Mouse (Mus musculus): ENCODE data around the gene Tm4sf1. TPM values are rescaled to one million over a fixed set of nuclear protein-coding genes. Genes with fewer than 3 reads are reported as not detected.
A peak's percentile ranks its signal among the peaks of the same experiment; 100 is the strongest.

The Tm4sf1 gene
- polyA plus RNA-seq, 1 experiment from 2014 or later = 299 TPM

DNA sequence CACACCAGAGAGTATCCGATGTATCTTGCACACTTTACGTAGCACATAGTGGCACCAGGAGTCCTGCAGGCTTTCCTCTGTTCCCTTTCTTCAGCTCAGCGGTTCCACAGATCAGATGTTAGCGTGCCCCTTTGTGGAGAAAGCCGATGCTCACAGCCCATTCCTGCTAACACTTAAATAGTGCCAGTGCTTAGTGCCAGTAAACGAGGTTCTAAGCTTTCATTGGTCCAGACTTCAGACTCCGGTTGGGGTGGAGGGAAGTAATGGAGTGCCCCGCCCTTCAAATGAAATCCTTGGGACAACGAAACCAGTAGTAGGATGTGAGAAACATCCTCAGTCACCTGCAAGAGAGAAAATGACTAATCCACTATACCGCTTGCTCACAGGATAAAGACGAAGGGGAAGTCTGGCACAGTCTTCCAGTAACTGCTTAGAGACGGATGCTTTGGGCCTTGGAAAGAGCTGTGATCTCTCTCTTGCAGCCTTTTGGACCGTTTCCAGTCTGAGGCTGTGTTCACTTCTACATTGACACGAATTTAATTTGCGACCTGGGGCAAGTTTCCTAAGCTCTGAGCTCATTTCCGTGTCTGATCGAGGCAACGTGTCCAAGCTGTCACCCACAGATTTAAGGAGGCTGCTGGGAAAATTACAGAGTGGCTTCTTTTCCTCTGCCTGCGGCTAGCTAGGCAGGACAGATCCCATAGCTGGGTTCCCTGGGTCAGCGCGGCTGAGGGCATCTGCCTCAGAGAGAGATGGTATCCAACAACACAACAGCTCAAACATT, 6.9 kb downstream of the Tm4sf1 start:
- H3K9me3 ChIP-seq (replicated peaks; ENCODE audit: control insufficient read depth, low read length) = no peaks in the 10 kb centered on the region
- H3K9ac ChIP-seq (ENCODE audit: low read length) = peak overlapping the region; percentile 58
- peak; percentile 78 for ATAC-seq (replicated peaks; ENCODE audit: extremely low read depth, insufficient read depth, low FRiP score)
- no peaks in the 10 kb centered on the region for H3K36me3 ChIP-seq (ENCODE audit: control insufficient read depth, insufficient read depth)
- H3K27me3 ChIP-seq (ENCODE audit: control insufficient read depth, insufficient read depth, low read length) = no peaks in the 10 kb centered on the region
- WGBS = 47% methylated on average over 21 of the region's 21 CpGs
- peaks cover 5% of the 10 kb centered on the region; the same call in 1 of the 2 replicates for H3K4me1 ChIP-seq (ENCODE audit: control insufficient read depth, insufficient read depth, low read length)
- H3K4me3 ChIP-seq (ENCODE audit: low read length) = peak overlapping the region; percentile 44
- H3K27ac ChIP-seq (ENCODE audit: low read length) = peak overlapping the region; percentile 79
- H3K4me2 ChIP-seq (ENCODE audit: low read depth, low read length) = peak overlapping the region; percentile 50

- Histone ChIP-seq H3K4me1 (ENCODE audit: control insufficient read depth, insufficient read depth, low read length) (peaks cover 7% of the 10 kb centered on the region; the same call in 1 of the 2 replicates), H3K4me3 (ENCODE audit: low read length) (peak overlapping the region; percentile 44), H3K27ac (ENCODE audit: low read length) (peak overlapping the region; percentile 79), H3K4me2 (ENCODE audit: low read depth, low read length) (peak overlapping the region; percentile 50), H3K9me3 (replicated peaks; ENCODE audit: control insufficient read depth, low read length) (no peaks in the 10 kb centered on the region), H3K27me3 (ENCODE audit: control insufficient read depth, insufficient read depth, low read length) (no peaks in the 10 kb centered on the region), H3K9ac (ENCODE audit: low read length) (peak overlapping the region; percentile 58), H3K36me3 (ENCODE audit: control insufficient read depth, insufficient read depth) (no peaks in the 10 kb centered on the region)
- ATAC-seq (replicated peaks; ENCODE audit: extremely low read depth, insufficient read depth, low FRiP score) = no peak
- WGBS = 40% methylated on average over 4 of the region's 4 CpGs
Observed at GRCm38 (mm10) chr3:57293925-57294324, 7.9 kb downstream of the Tm4sf1 start.

GRCm38 (mm10) chr3:57292826-57293225, 9.0 kb downstream of the Tm4sf1 start:
- Histone ChIP-seq H3K27me3 (ENCODE audit: control insufficient read depth, insufficient read depth, low read length) (no peaks in the 10 kb centered on the region), H3K4me1 (ENCODE audit: control insufficient read depth, insufficient read depth, low read length) (peaks cover 10% of the 10 kb centered on the region; the same call in 1 of the 2 replicates), H3K9me3 (replicated peaks; ENCODE audit: control insufficient read depth, low read length) (no peaks in the 10 kb centered on the region), H3K4me2 (ENCODE audit: low read depth, low read length) (peak overlapping the region; percentile 44), H3K36me3 (ENCODE audit: control insufficient read depth, insufficient read depth) (no peaks in the 10 kb centered on the region), H3K9ac (ENCODE audit: low read length) (0 out of 2 replicates have a peak overlapping the region, but pooled peaks have one; percentile 14), H3K27ac (ENCODE audit: low read length) (peak overlapping the region; percentile 9; the same call in 1 of the 2 replicates), H3K4me3 (ENCODE audit: low read length) (peak overlapping the region; percentile 44)
- whole genome bisulfite sequencing = 55% methylated on average over 11 of the region's 11 CpGs
- ATAC-seq (replicated peaks; ENCODE audit: extremely low read depth, insufficient read depth, low FRiP score) = no peak

DNA sequence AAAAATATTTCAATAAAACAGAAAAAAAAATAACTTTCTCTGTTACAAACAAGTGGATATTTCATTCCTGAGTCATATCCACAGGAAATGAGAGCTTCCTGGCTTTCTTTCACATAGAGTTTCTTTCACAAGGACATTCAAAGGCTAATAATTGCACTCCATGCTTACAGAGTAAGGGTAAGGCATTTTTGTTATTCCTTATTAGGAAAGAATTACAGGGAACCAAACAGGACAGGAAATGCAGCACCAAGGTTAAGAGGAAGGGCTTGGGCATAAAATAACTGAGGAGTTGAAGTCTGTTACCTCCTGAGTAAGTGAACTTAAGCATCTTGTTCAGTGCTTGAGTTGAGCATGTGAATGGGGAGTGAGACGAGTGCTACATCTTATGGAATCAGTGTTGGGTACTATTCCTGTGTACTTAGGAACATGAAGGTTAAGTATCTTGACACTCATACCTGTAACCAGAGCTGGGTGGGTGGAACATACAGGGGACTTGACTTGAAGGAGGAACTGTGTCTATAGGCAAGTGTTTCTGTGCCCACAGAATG, 12.8 kb downstream of the Tm4sf1 start:
- no peaks in the 10 kb centered on the region for H3K36me3 ChIP-seq (ENCODE audit: control insufficient read depth, insufficient read depth)
- H3K27me3 ChIP-seq (ENCODE audit: control insufficient read depth, insufficient read depth, low read length) = no peaks in the 10 kb centered on the region
- no peaks in the 10 kb centered on the region for H3K9me3 ChIP-seq (replicated peaks; ENCODE audit: control insufficient read depth, low read length)
- H3K4me3 ChIP-seq (ENCODE audit: low read length) = no peak overlapping the region
- H3K4me2 ChIP-seq (ENCODE audit: low read depth, low read length) = no peak overlapping the region; the same call in 1 of the 2 replicates
- ATAC-seq (replicated peaks; ENCODE audit: extremely low read depth, insufficient read depth, low FRiP score) = no peak
- 59% methylated on average over 1 of the region's 1 CpGs for WGBS
- peaks cover 5% of the 10 kb centered on the region; the same call in 1 of the 2 replicates for H3K4me1 ChIP-seq (ENCODE audit: control insufficient read depth, insufficient read depth, low read length)
- peak overlapping the region; percentile 86 for H3K27ac ChIP-seq (ENCODE audit: low read length)
- H3K9ac ChIP-seq (ENCODE audit: low read length) = no peak overlapping the region

- no peaks in the 10 kb centered on the region for H3K36me3 ChIP-seq (ENCODE audit: control insufficient read depth, insufficient read depth)
- H3K4me1 ChIP-seq (ENCODE audit: control insufficient read depth, insufficient read depth, low read length) = peaks cover 5% of the 10 kb centered on the region; the same call in 1 of the 2 replicates
- H3K4me3 ChIP-seq (ENCODE audit: low read length) = no peak overlapping the region
- no peak overlapping the region for H3K9ac ChIP-seq (ENCODE audit: low read length)
- peak; percentile 45; the same call in 1 of the 2 replicates for ATAC-seq (replicated peaks; ENCODE audit: extremely low read depth, insufficient read depth, low FRiP score)
- H3K27ac ChIP-seq (ENCODE audit: low read length) = peak overlapping the region; percentile 87
- no peak overlapping the region for H3K4me2 ChIP-seq (ENCODE audit: low read depth, low read length)
- 44% methylated on average over 7 of the region's 7 CpGs for WGBS
- no peaks in the 10 kb centered on the region for H3K27me3 ChIP-seq (ENCODE audit: control insufficient read depth, insufficient read depth, low read length)
- no peaks in the 10 kb centered on the region for H3K9me3 ChIP-seq (replicated peaks; ENCODE audit: control insufficient read depth, low read length)
Observed at GRCm38 (mm10) chr3:57287854-57288720, 13.7 kb downstream of the Tm4sf1 start.

DNA sequence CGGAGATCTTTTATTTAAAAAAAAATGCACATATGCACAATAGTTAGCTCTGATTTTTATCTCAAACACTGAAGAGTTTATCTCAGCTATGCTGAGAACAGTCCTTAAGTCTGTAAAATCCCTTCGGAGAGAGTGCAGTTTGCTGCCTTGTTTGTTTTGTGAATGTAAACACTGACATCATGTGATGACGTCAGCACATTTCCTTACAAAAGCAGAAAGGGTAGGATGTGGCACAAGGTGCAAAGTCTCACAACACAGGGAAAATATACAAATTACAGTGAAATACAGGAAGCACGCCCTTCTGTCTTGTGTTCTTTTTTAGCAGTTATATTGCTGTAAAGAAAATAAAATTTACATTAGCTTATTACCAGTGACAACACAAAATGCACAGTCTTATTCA, 14.3 kb downstream of the Tm4sf1 start:
- Histone ChIP-seq H3K27ac (ENCODE audit: low read length) (peak overlapping the region; percentile 53; the same call in 1 of the 2 replicates), H3K4me1 (ENCODE audit: control insufficient read depth, insufficient read depth, low read length) (peaks cover 5% of the 10 kb centered on the region; the same call in 1 of the 2 replicates), H3K27me3 (ENCODE audit: control insufficient read depth, insufficient read depth, low read length) (no peaks in the 10 kb centered on the region), H3K9ac (ENCODE audit: low read length) (no peak overlapping the region), H3K4me2 (ENCODE audit: low read depth, low read length) (no peak overlapping the region), H3K4me3 (ENCODE audit: low read length) (no peak overlapping the region), H3K36me3 (ENCODE audit: control insufficient read depth, insufficient read depth) (no peaks in the 10 kb centered on the region), H3K9me3 (replicated peaks; ENCODE audit: control insufficient read depth, low read length) (no peaks in the 10 kb centered on the region)
- ATAC-seq (replicated peaks; ENCODE audit: extremely low read depth, insufficient read depth, low FRiP score) = no peak
- WGBS = 49% methylated on average over 4 of the region's 4 CpGs

GRCm38 (mm10) chr3:57278225-57278624, 23.6 kb downstream of the Tm4sf1 start:
- Histone ChIP-seq H3K9ac (ENCODE audit: low read length) (no peak overlapping the region), H3K4me1 (ENCODE audit: control insufficient read depth, insufficient read depth, low read length) (peaks cover 4% of the 10 kb centered on the region; the same call in 1 of the 2 replicates), H3K27ac (ENCODE audit: low read length) (no peak overlapping the region), H3K9me3 (replicated peaks; ENCODE audit: control insufficient read depth, low read length) (no peaks in the 10 kb centered on the region), H3K36me3 (ENCODE audit: control insufficient read depth, insufficient read depth) (no peaks in the 10 kb centered on the region), H3K4me3 (ENCODE audit: low read length) (no peak overlapping the region), H3K4me2 (ENCODE audit: low read depth, low read length) (no peak overlapping the region), H3K27me3 (ENCODE audit: control insufficient read depth, insufficient read depth, low read length) (no peaks in the 10 kb centered on the region)
- no peak for ATAC-seq (replicated peaks; ENCODE audit: extremely low read depth, insufficient read depth, low FRiP score)
- 62% methylated on average over 4 of the region's 4 CpGs for WGBS

DNA sequence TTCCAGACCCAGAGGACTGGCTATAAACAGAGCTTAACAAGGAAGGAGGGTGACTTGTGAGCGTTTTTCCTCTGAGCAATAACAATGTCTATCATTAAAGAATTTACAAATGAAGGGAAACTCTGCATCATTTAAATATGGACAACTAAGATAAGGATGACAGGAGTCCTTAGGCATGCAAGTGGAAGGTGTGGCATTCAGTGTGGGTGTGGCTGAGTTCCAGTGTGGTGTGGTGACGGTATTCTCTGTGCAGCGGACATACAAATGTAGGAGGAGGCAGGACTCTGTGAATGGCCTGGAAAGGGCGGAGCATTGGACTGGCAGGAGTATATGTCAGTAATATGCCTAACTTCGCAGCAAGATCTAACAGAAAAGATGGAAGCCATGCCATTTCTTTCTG, 24.3 kb downstream of the Tm4sf1 start:
- no peaks in the 10 kb centered on the region for H3K9me3 ChIP-seq (replicated peaks; ENCODE audit: control insufficient read depth, low read length)
- H3K27ac ChIP-seq (ENCODE audit: low read length) = no peak overlapping the region
- no peaks in the 10 kb centered on the region for H3K36me3 ChIP-seq (ENCODE audit: control insufficient read depth, insufficient read depth)
- H3K9ac ChIP-seq (ENCODE audit: low read length) = no peak overlapping the region
- WGBS = 52% methylated on average over 5 of the region's 5 CpGs
- no peak overlapping the region for H3K4me3 ChIP-seq (ENCODE audit: low read length)
- 0 out of 2 replicates have a peak, but pooled peaks have one; percentile 52 for ATAC-seq (replicated peaks; ENCODE audit: extremely low read depth, insufficient read depth, low FRiP score)
- H3K27me3 ChIP-seq (ENCODE audit: control insufficient read depth, insufficient read depth, low read length) = no peaks in the 10 kb centered on the region
- peaks cover 4% of the 10 kb centered on the region; the same call in 1 of the 2 replicates for H3K4me1 ChIP-seq (ENCODE audit: control insufficient read depth, insufficient read depth, low read length)
- no peak overlapping the region for H3K4me2 ChIP-seq (ENCODE audit: low read depth, low read length)
